ENCODE assay signal across 25 mouse cellular contexts in genomic region chr3:14848587-14849254, GRCm38 (mm10). TPM values are rescaled to one million over a fixed set of nuclear protein-coding genes. Genes with fewer than 3 reads are reported as not detected.
DNase-seq lines count a peak whose midpoint lies in the region; ATAC-seq and TF ChIP-seq lines count a peak whose summit lies in the region.
"Had no signal": no experiment of that assay in that cellular context is flagged by ENCODE, and none has a peak within 500 bp of the region (broad histone marks: within the 10 kb centered on the region; RNA-seq: fewer than 3 reads in every experiment).

No protein-coding gene starts in this region.

- no peak overlapping the region for H3ac ChIP-seq in C2C12 (ENCODE audit: control insufficient read depth, insufficient read length, low read depth)

- no peak for TF ChIP-seq CTCF in liver, postnatal 0 days (IDR thresholded peaks at IDR 0.05; ENCODE audit: low read depth)
- no peak for TF ChIP-seq CTCF in C2C12 (IDR thresholded peaks at IDR 0.05; ENCODE audit: control insufficient read depth, insufficient read depth, insufficient read length)

- no peaks in the 10 kb centered on the region for H3K79me3 ChIP-seq in C2C12 (ENCODE audit: low read depth)

- H3K9me3 ChIP-seq in liver, postnatal 0 days (ENCODE audit: low read length): no peaks in the 10 kb centered on the region
- H3K9me3 ChIP-seq in liver, embryonic 11.5 days (ENCODE audit: control insufficient read depth, low read length): no peaks in the 10 kb centered on the region
- H3K9me3 ChIP-seq: embryonic facial prominence, embryonic 13.5 days; embryonic facial prominence, embryonic 15.5 days; forebrain, embryonic 10.5 days; forebrain, embryonic 12.5 days had no signal

- no peaks in the 10 kb centered on the region for H3K36me3 ChIP-seq in liver, postnatal 0 days (replicated peaks; ENCODE audit: insufficient read depth, low read length)
- no peaks in the 10 kb centered on the region for H3K36me3 ChIP-seq in liver, embryonic 11.5 days (ENCODE audit: control insufficient read depth, insufficient read depth, low read length)
- no peaks in the 10 kb centered on the region for H3K36me3 ChIP-seq in C2C12 (ENCODE audit: control insufficient read depth, insufficient read depth)
- H3K36me3 ChIP-seq: embryonic facial prominence, embryonic 13.5 days; embryonic facial prominence, embryonic 15.5 days; forebrain, embryonic 10.5 days; forebrain, embryonic 12.5 days had no signal

- peak; percentile 57; the same call in 1 of the 2 replicates for ATAC-seq in liver, postnatal 0 days
- ATAC-seq in liver, embryonic 11.5 days (replicated peaks; ENCODE audit: low FRiP score): no peak
- ATAC-seq: forebrain, embryonic 14.5 days; forebrain, embryonic 16.5 days had no signal

- H3K4me3 ChIP-seq in liver, postnatal 0 days (ENCODE audit: low read depth, low read length): no peak overlapping the region
- H3K4me3 ChIP-seq in liver, embryonic 11.5 days (ENCODE audit: low read depth, low read length): no peak overlapping the region
- no peak overlapping the region for H3K4me3 ChIP-seq in C2C12 (ENCODE audit: insufficient read depth, poor library complexity, severe bottlenecking)
- H3K4me3 ChIP-seq: embryonic facial prominence, embryonic 13.5 days; embryonic facial prominence, embryonic 15.5 days; erythroblast, embryonic 14.5 days; forebrain, embryonic 10.5 days; forebrain, embryonic 12.5 days had no signal

- no peaks in the 10 kb centered on the region for H3K4me1 ChIP-seq in liver, postnatal 0 days (ENCODE audit: insufficient read depth)
- H3K4me1 ChIP-seq in liver, embryonic 11.5 days (replicated peaks; ENCODE audit: control insufficient read depth, insufficient read depth, low read length): no peaks in the 10 kb centered on the region
- H3K4me1 ChIP-seq: embryonic facial prominence, embryonic 13.5 days; embryonic facial prominence, embryonic 15.5 days; forebrain, embryonic 10.5 days; forebrain, embryonic 12.5 days had no signal

- H3K27ac ChIP-seq in liver, postnatal 0 days (ENCODE audit: low read depth): no peak overlapping the region
- no peak overlapping the region for H3K27ac ChIP-seq in liver, embryonic 11.5 days (ENCODE audit: low read depth, low read length)
- H3K27ac ChIP-seq: embryonic facial prominence, embryonic 13.5 days; embryonic facial prominence, embryonic 15.5 days; forebrain, embryonic 10.5 days; forebrain, embryonic 12.5 days had no signal

- WGBS in liver, postnatal 0 days (ENCODE audit: insufficient replicate concordance): 67% methylated on average over 2 of the region's 2 CpGs
- 78% methylated on average over 2 of the region's 2 CpGs for WGBS in liver, embryonic 11.5 days

- H3K27me3 ChIP-seq in liver, postnatal 0 days (ENCODE audit: insufficient read depth, low read length): no peaks in the 10 kb centered on the region
- H3K27me3 ChIP-seq in liver, embryonic 11.5 days (replicated peaks; ENCODE audit: control insufficient read depth, insufficient read depth, low read length): no peaks in the 10 kb centered on the region
- no peaks in the 10 kb centered on the region for H3K27me3 ChIP-seq in C2C12 (ENCODE audit: control insufficient read depth, insufficient read depth, insufficient read length)
- H3K27me3 ChIP-seq: embryonic facial prominence, embryonic 13.5 days; embryonic facial prominence, embryonic 15.5 days; forebrain, embryonic 12.5 days had no signal

- no peak for DNase-seq in liver, postnatal 0 days
- DNase-seq in liver, embryonic 11.5 days (ENCODE audit: low spot score): no peak
- peak; percentile 76 for DNase-seq in 3T3-L1 (ENCODE audit: low read depth, low spot score)
- no peak for DNase-seq in gastrocnemius, postnatal 4 days (ENCODE audit: low spot score in 2 of 2)
- DNase-seq: adrenal gland, adult 2 months; adrenal gland, postnatal 10 days; adrenal gland, postnatal 25 days; B cell, adult 2 months; cerebellum, adult 11 months; cerebellum, adult 18-20 months; cerebellum, adult 8-10 months; cerebellum, adult 9-11 months; cerebellum, postnatal 14 days; cerebellum, postnatal 36 days; embryo, embryonic 11 days had no signal

- no peak overlapping the region for H3K9ac ChIP-seq in liver, postnatal 0 days (replicated peaks)
- H3K9ac ChIP-seq in liver, embryonic 11.5 days (ENCODE audit: low read depth, low read length): no peak overlapping the region
- H3K9ac ChIP-seq: embryonic facial prominence, embryonic 13.5 days; embryonic facial prominence, embryonic 15.5 days; forebrain, embryonic 12.5 days had no signal

- no peak for TF ChIP-seq EP300 in liver, postnatal 0 days (IDR thresholded peaks at IDR 0.05; ENCODE audit: low read depth)

- no peaks in the 10 kb centered on the region for H3K79me2 ChIP-seq in C2C12 (ENCODE audit: control insufficient read depth, insufficient read depth)

- no peak overlapping the region for H3K4me2 ChIP-seq in liver, postnatal 0 days (ENCODE audit: low read depth, low read length)
- H3K4me2 ChIP-seq in liver, embryonic 11.5 days: no peak overlapping the region
- H3K4me2 ChIP-seq: embryonic facial prominence, embryonic 13.5 days; embryonic facial prominence, embryonic 15.5 days; forebrain, embryonic 12.5 days had no signal

TF ChIP-seq in C2C12, 6 proteins besides CTCF, POLR2A, EP300 and RAD21:
- TF ChIP-seq MAX (IDR thresholded peaks at IDR 0.05) (no peak), MYOG (IDR thresholded peaks at IDR 0.05; ENCODE audit: control insufficient read depth, extremely low read depth, insufficient read length) (no peak), FOSL1 (IDR thresholded peaks at IDR 0.05; ENCODE audit: insufficient read depth, low read length, poor library complexity, severe bottlenecking) (peak; percentile 77), CEBPB (IDR thresholded peaks at IDR 0.05; ENCODE audit: low read depth) (peak; percentile 6), USF1 (IDR thresholded peaks at IDR 0.05; ENCODE audit: low read depth) (no peak), MYOD1 (IDR thresholded peaks at IDR 0.05; ENCODE audit: control insufficient read depth, insufficient read length, low read depth) (no peak)

RNA-seq across cellular contexts. Expression of gene Car3, which starts 14.6 kb away (rescaled TPM):
- polyA plus RNA-seq in liver, postnatal 0 days (2015; fragmentation: Nextera tagmentation; extraction: Ambion mirVana): 38.8 and 39.0 TPM in 2 replicates
- polyA plus RNA-seq in liver, embryonic 11.5 days (2014; fragmentation: Nextera tagmentation; extraction: Ambion mirVana): 3.2 and 3.5 TPM in 2 replicates
- polyA plus RNA-seq in C2C12 (2012; fragmentation: generic; extraction: Trizol): 26.3 TPM
- total RNA-seq in gastrocnemius, postnatal 4 days (2021): 1,000 to 10,000 TPM; 1,435 to 1,848 TPM

RNA-seq across cellular contexts. Expression of gene Car2, which starts 37.4 kb away (rescaled TPM):
- 901 and 980 TPM in 2 replicates for polyA plus RNA-seq in liver, postnatal 0 days (2015; fragmentation: Nextera tagmentation; extraction: Ambion mirVana)
- polyA plus RNA-seq in liver, embryonic 11.5 days (2014; fragmentation: Nextera tagmentation; extraction: Ambion mirVana): 1,283 and 1,400 TPM in 2 replicates
- 1.4 TPM for polyA plus RNA-seq in C2C12 (2012; fragmentation: generic; extraction: Trizol)
- 1 to 10 TPM; 4.6 to 6.4 TPM for total RNA-seq in gastrocnemius, postnatal 4 days (2021)

RNA-seq across cellular contexts. Expression of gene Car1, which starts 40.6 kb away (rescaled TPM):
- 74.1 and 78.4 TPM in 2 replicates for polyA plus RNA-seq in liver, postnatal 0 days (2015; fragmentation: Nextera tagmentation; extraction: Ambion mirVana)
- polyA plus RNA-seq in liver, embryonic 11.5 days (2014; fragmentation: Nextera tagmentation; extraction: Ambion mirVana): 32.0 and 32.9 TPM in 2 replicates
- 0.04 TPM for polyA plus RNA-seq in C2C12 (2012; fragmentation: generic; extraction: Trizol)
- total RNA-seq in gastrocnemius, postnatal 4 days (2021): under 1 TPM; 0.29 to 0.31 TPM
- total RNA-seq: adrenal gland, postnatal 25 days; ES-E14 had no signal
- polyA plus RNA-seq: brain, embryonic 14.5 days; forebrain, embryonic 12.5 days; forebrain, embryonic 14.5 days; forebrain, embryonic 16.5 days had no signal

Comparison
In these comparisons a context has a peak if more than half of its experiments do, and no peak if none do; other contexts are left out.
1. RNA of gene Car2, which starts 37.4 kb away (polyA plus RNA-seq): 1,283 to 1,400 TPM in liver, embryonic 11.5 days and 901 to 980 TPM in liver, postnatal 0 days; 1.4 TPM in C2C12 (single experiment); every median in the first group is over 100 times any median in the second.
2. RNA of gene Car1, which starts 40.6 kb away (polyA plus RNA-seq): 74.1 to 78.4 TPM in liver, postnatal 0 days and 32.0 to 32.9 TPM in liver, embryonic 11.5 days; 0.04 TPM in C2C12 (single experiment); every median in the first group is over 10 times any median in the second.